Mouse (Mus musculus) CH12.LX (cell line): ENCODE measurements around the gene Zfp771. TPM values are rescaled to one million over a fixed set of nuclear protein-coding genes. Genes with fewer than 3 reads are reported as not detected.

Experiments used
- DNase-seq: peaks from one replicate; pipeline ENCODE4 v3.0.0-alpha.2; 2013; ENCODE audit errors: extremely low read depth
- H3K27ac ChIP-seq: 2 replicates; pipeline ENCODE4 v1.5.1; 2012; ENCODE audit warnings: low read depth, mild to moderate bottlenecking, control low read depth, moderate library complexity; ENCODE audit not compliant: insufficient read depth
- H3K27me3 ChIP-seq: replicated peaks from 2 replicates; pipeline ENCODE3; 2012; ENCODE audit warnings: inconsistent platforms
- H3K36me3 ChIP-seq, 2 experiments: replicated peaks in 1 of 2; 2 replicates each; pipeline versions ENCODE3 to v1.6.1; 2012; ENCODE audit warnings: inconsistent platforms in 1 of 2, low read length in 1 of 2, mild to moderate bottlenecking in 1 of 2, mixed read lengths in 1 of 2, moderate library complexity in 1 of 2; ENCODE audit not compliant: control insufficient read depth in 1 of 2, insufficient read depth in 1 of 2
- H3K4me1 ChIP-seq, 2 experiments: 2 replicates each; pipeline ENCODE4 v1.6.1; 2012; ENCODE audit warnings: inconsistent platforms in 1 of 2, moderate library complexity in 1 of 2; ENCODE audit not compliant: insufficient read depth in 2 of 2, control insufficient read depth in 1 of 2
- H3K4me2 ChIP-seq: 2 replicates; pipeline ENCODE4 v1.6.1; 2012; ENCODE audit warnings: low read depth, mild to moderate bottlenecking, control low read depth; ENCODE audit not compliant: poor library complexity, insufficient read depth, severe bottlenecking
- H3K4me3 ChIP-seq, 3 experiments: fragments of 150-350 bp in 1 of 3; sonication (generic) in 1 of 3; replicated peaks in 1 of 3; 2 replicates each; pipeline versions ENCODE3 to v1.5.1; 2011 to 2012; ENCODE audit warnings: low read depth in 2 of 3, low read length in 2 of 3, mild to moderate bottlenecking in 2 of 3, moderate library complexity in 2 of 3, control low read depth in 1 of 3, improper control_type of control experiment in 1 of 3, inconsistent platforms in 1 of 3, mixed read lengths in 1 of 3; ENCODE audit not compliant: poor library complexity in 1 of 3
- H3K79me2 ChIP-seq: replicated peaks from 2 replicates; pipeline ENCODE4 v1.6.1; 2012; ENCODE audit warnings: mild to moderate bottlenecking, moderate library complexity; ENCODE audit not compliant: control insufficient read depth, poor library complexity, insufficient read depth, severe bottlenecking; ENCODE audit errors: extremely low read depth
- H3K9ac ChIP-seq: 2 replicates; pipeline ENCODE4 v1.6.1; 2012; ENCODE audit warnings: low read depth, mild to moderate bottlenecking, control low read depth, moderate library complexity; ENCODE audit not compliant: insufficient read depth
- H3K9me3 ChIP-seq: replicated peaks from 2 replicates; pipeline ENCODE3; 2012; ENCODE audit warnings: low read length, inconsistent platforms, mixed read lengths
- ETS1 ChIP-seq: conservative IDR thresholded peaks from 2 replicates; pipeline ENCODE4 v1.6.1; 2012; ENCODE audit warnings: low read depth, mild to moderate bottlenecking, inconsistent platforms, low read length, improper control_type of control experiment, moderate library complexity
- GABPA ChIP-seq: IDR thresholded peaks from 2 replicates; pipeline ENCODE4 v1.6.1; 2012; ENCODE audit warnings: low read depth, low read length, improper control_type of control experiment, inconsistent platforms; ENCODE audit not compliant: insufficient replicate concordance
- HCFC1 ChIP-seq: IDR thresholded peaks from 2 replicates; pipeline ENCODE4 v1.6.1; 2012; ENCODE audit warnings: low read depth, mild to moderate bottlenecking, inconsistent platforms, low read length, improper control_type of control experiment
- JUN ChIP-seq: IDR thresholded peaks from 2 replicates; pipeline ENCODE4 v1.6.1; 2011; ENCODE audit warnings: low read depth, mild to moderate bottlenecking, low read length, improper control_type of control experiment, moderate library complexity; ENCODE audit not compliant: insufficient read depth
- KAT2A ChIP-seq: IDR thresholded peaks from 2 replicates; pipeline ENCODE4 v1.6.1; 2012; ENCODE audit warnings: low read length, improper control_type of control experiment, inconsistent platforms; ENCODE audit not compliant: insufficient replicate concordance
- MAFK ChIP-seq: IDR thresholded peaks from 2 replicates; pipeline ENCODE4 v1.6.1; 2011; ENCODE audit warnings: low read length, improper control_type of control experiment; ENCODE audit not compliant: insufficient replicate concordance
- MAX ChIP-seq: IDR thresholded peaks from 2 replicates; pipeline ENCODE4 v1.6.1; 2011; ENCODE audit warnings: low read length, improper control_type of control experiment
- POLR2AphosphoS2 ChIP-seq: IDR thresholded peaks from 2 replicates; pipeline ENCODE4 v1.6.1; 2011; ENCODE audit warnings: low read depth, low read length, improper control_type of control experiment
- RAD21 ChIP-seq: IDR thresholded peaks from 2 replicates; pipeline ENCODE4 v1.6.1; 2011; ENCODE audit warnings: low read depth, mild to moderate bottlenecking, low read length, improper control_type of control experiment, moderate library complexity
- SIN3A ChIP-seq: IDR thresholded peaks from 2 replicates; pipeline ENCODE4 v1.6.1; 2012; ENCODE audit warnings: low read length, improper control_type of control experiment, inconsistent platforms
- USF1 ChIP-seq: IDR thresholded peaks from 2 replicates; pipeline ENCODE4 v1.6.1; 2014; ENCODE audit warnings: low read depth, mild to moderate bottlenecking, inconsistent platforms, low read length, improper control_type of control experiment
- USF2 ChIP-seq: conservative IDR thresholded peaks from 2 replicates; pipeline ENCODE4 v1.6.1; 2011; ENCODE audit warnings: low read depth, low read length, improper control_type of control experiment
- ZC3H11A ChIP-seq: IDR thresholded peaks from 2 replicates; pipeline ENCODE4 v1.6.1; 2012; ENCODE audit warnings: low read depth, mild to moderate bottlenecking, inconsistent platforms, low read length, improper control_type of control experiment
- ZKSCAN1 ChIP-seq: IDR thresholded peaks from 2 replicates; pipeline ENCODE4 v1.6.1; 2012; ENCODE audit warnings: low read depth, inconsistent platforms, low read length, improper control_type of control experiment, borderline replicate concordance
- ZMIZ1 ChIP-seq: IDR thresholded peaks from 2 replicates; pipeline ENCODE4 v1.6.1; 2012; ENCODE audit warnings: low read depth, mild to moderate bottlenecking, inconsistent platforms, low read length, improper control_type of control experiment
- dilution Hi-C: fragments of 300-500 bp; cut with MboI; formaldehyde crosslinking; loops from 2 replicates; pipeline ENCODE4 v1.14.3; 2020; ENCODE audit warnings: low sequenced_read_pairs; ENCODE audit not compliant: extremely low pct_unique_long_range_greater_than_20kb, extremely low pct_ligation_motif_present
- in situ Hi-C: fragments of 300-500 bp; cut with MboI; formaldehyde crosslinking; loops from 3 replicates; pipeline ENCODE4 v1.14.3; 2019; ENCODE audit warnings: low sequenced_read_pairs, low pct_ligation_motif_present, low pct_unique_long_range_greater_than_20kb, mixed read lengths
- polyA plus RNA-seq: library from polyadenylated mRNA; unstranded; fragments of >175 nt; gene quantifications from 2 replicates; pipeline ENCODE4 v1.2.1, GENCODE M21; 2012; ENCODE audit warnings: low read depth; ENCODE audit not compliant: insufficient read length
- total RNA-seq, 2 experiments: library from RNA; depleted of rRNA; stranded (reverse); fragments of 300-350 nt in 1 of 2; fragments of >200 nt in 1 of 2; gene quantifications; 2 replicates each; pipeline ENCODE4 v1.2.3; 2012 to 2014

Zfp771 gene
- total and polyA plus RNA-seq, 3 experiments = 26.5 to 35.5 (median 27.0) TPM

DNA sequence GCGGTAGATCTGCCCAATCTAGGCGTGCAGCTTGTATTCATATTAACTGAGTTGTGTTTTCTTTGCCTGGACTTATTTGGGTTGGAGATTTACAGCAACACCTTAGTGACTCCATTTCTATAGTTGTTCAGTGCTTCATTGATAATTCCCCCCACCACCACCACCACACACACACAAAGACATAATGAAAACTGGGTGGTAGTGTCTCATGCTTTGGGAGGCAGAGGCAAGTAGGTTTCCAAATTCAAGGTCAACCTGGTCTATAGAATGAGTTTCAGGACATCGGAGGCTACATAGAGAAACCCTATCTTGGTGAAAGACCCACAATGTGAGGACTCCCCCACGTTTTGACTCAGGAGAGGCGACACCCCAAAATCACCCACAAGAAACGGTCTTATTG is 19.5 kb upstream of the Zfp771 start:
- in situ Hi-C loops = no loop called here
- H3K4me3 ChIP-seq = no peak overlapping the region
- peaks cover 6 to 39% of the 10 kb centered on the region in 2 experiments; a peak in 3 of 4 replicates for H3K4me1 ChIP-seq
- no peak overlapping the region for H3K27ac ChIP-seq
- DNase-seq = no peak
- H3K9ac ChIP-seq = no peak overlapping the region
- H3K9me3 ChIP-seq = peaks cover 4% of the 10 kb centered on the region
- TF ChIP-seq KAT2A = no peak
- no peak for TF ChIP-seq USF2
- no peak for TF ChIP-seq MAFK
- TF ChIP-seq USF1 = no peak
- no peak for TF ChIP-seq SIN3A
- H3K79me2 ChIP-seq = no peaks in the 10 kb centered on the region
- peaks cover 0 to 7% of the 10 kb centered on the region in 2 experiments for H3K36me3 ChIP-seq
- no peak overlapping the region for H3K4me2 ChIP-seq
- no peaks in the 10 kb centered on the region for H3K27me3 ChIP-seq
- dilution Hi-C loops = no loop called here

DNA sequence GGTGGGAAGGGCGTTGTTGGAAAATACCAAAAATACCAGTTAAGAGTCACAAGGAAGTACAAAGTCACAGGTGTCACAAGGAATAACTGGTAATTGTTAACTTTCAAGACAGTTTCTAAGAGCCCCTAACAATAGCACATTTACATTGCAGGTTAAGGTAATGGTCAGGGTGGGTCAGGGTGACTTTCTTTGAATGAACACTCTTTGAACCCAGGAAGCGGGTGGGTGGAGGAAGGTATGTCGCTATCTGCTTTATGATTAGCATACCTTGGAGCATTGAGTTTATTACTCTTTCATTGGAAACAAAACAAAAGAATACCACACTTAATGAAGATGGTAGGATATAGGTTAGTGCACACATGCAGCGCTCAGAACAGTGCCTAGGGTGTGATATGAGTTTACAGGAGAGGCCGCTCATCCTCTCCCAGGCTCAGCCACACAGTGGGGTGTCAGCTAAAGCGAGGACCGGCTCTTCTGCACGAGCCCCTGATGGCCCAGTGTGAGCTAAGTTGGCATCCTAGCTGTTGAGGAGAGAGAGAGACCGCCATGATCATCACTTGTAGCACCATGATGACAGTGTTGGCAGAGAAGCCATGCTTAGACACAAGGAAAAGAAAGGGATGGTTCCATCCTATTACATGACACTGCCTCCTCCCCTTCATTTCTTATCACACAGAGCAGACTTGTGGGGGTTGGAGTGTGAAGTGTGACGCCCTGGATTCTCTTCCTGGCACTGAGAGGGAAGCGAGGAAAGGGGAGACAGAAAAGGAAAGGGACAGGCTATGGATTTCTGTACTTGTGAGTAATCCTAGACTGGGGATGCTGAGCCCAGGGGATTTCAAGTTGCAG is 18.7 kb upstream of the Zfp771 start:
- Histone ChIP-seq H3K9me3 (peaks cover 4% of the 10 kb centered on the region), H3K79me2 (no peaks in the 10 kb centered on the region), H3K4me1 (peaks cover under 1 to 39% of the 10 kb centered on the region in 2 experiments; a peak in 3 of 4 replicates), H3K4me3 (no peak overlapping the region), H3K27me3 (no peaks in the 10 kb centered on the region), H3K4me2 (no peak overlapping the region), H3K9ac (no peak overlapping the region), H3K27ac (no peak overlapping the region), H3K36me3 (peaks cover 0 to 14% of the 10 kb centered on the region in 2 experiments)
- DNase-seq = no peak
- dilution Hi-C loops = no loop called here
- in situ Hi-C loops = no loop called here
- no peak for TF ChIP-seq ZMIZ1
- no peak for TF ChIP-seq GABPA
- TF ChIP-seq ETS1 = no peak
- TF ChIP-seq HCFC1 = no peak
- no peak for TF ChIP-seq MAX
- TF ChIP-seq ZC3H11A = no peak
- TF ChIP-seq ZKSCAN1 = no peak
- TF ChIP-seq POLR2AphosphoS2 = no peak
- TF ChIP-seq JUN = no peak
- TF ChIP-seq KAT2A = no peak
- TF ChIP-seq RAD21 = no peak
